ENCODE assay signal across 8 mouse cellular contexts in the genomic region with DNA sequence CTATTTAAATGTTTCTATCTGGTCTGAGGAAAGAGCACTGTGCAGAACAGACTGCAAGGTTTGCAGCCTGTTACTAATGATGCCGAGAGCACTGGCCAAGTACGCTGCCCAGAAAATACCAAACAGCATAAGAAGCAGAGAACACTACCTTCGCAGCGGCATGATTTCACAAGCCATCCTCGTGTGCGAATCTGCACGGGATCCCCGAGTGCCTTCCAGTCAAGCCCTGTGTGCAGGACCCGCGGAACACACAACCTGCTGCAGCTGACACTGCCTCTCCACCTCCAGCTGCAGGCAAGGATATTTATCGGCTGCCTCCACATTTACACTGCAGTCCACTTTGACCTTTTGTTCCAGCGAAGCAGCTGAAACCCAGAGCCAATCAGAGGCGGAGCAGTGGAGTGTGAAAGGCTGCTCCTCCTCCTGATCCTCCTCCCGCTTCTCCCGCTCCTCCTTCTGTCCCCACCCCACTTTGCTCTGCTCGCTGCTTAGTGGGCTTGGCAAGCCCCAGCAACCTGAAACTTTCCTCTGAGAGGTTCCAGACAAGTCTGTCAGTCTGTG. TPM values are rescaled to one million over a fixed set of nuclear protein-coding genes. Genes with fewer than 3 reads are reported as not detected.
DNase-seq lines count a peak whose midpoint lies in the region; ATAC-seq and TF ChIP-seq lines count a peak whose summit lies in the region.

Fam13a (minus strand) TSS at position 386 of the 561 bp plus-strand sequence.

- peaks cover 13% of the 10 kb centered on the region for H3K4me1 ChIP-seq in embryonic facial prominence, embryonic 10.5 days
- 0 out of 2 replicates have a peak, but pooled peaks cover 4% of the 10 kb centered on the region for H3K4me1 ChIP-seq in intestine, postnatal 0 days (replicated peaks; ENCODE audit: control insufficient read depth, insufficient read depth, low read length)

- peak within 1 kb of the TSS; percentile 80 for H3K27ac ChIP-seq in embryonic facial prominence, embryonic 10.5 days (replicated peaks)
- H3K27ac ChIP-seq in intestine, postnatal 0 days (ENCODE audit: low read depth, low read length) = peak within 1 kb of the TSS; percentile 41

- peak within 1 kb of the TSS; percentile 52 for H3K9ac ChIP-seq in intestine, postnatal 0 days (ENCODE audit: low read depth, low read length)

- peak; percentile 58 to 63 for DNase-seq in adrenal gland, postnatal 4 days (ENCODE audit: low spot score in 2 of 2)
- DNase-seq in embryonic facial prominence, embryonic 10.5 days (ENCODE audit: low spot score) = peak; percentile 90
- DNase-seq in left cerebral cortex, postnatal 25 days (ENCODE audit: low spot score in 2 of 2) = peak; percentile 86 to 92
- peak; percentile 74 to 86 for DNase-seq in right cerebral cortex, postnatal 36 days (ENCODE audit: low spot score in 2 of 2)
- DNase-seq in T-cell, adult 2 months (ENCODE audit: low spot score) = no peak

- TF ChIP-seq CTCF in intestine, postnatal 0 days (IDR thresholded peaks at IDR 0.05; ENCODE audit: low read depth) = no peak

- no peaks in the 10 kb centered on the region for H3K9me3 ChIP-seq in embryonic facial prominence, embryonic 10.5 days
- H3K9me3 ChIP-seq in intestine, postnatal 0 days (ENCODE audit: control insufficient read depth) = no peaks in the 10 kb centered on the region

- intact Hi-C loops in left cerebral cortex, postnatal 25 days (cut with DNase I) = loop anchor here (5.0 kb wide), 1 partner anchor 192 kb away; the partner anchor contains the start of gene Herc3

- H3K36me3 ChIP-seq in embryonic facial prominence, embryonic 10.5 days (replicated peaks) = no peaks in the 10 kb centered on the region
- H3K36me3 ChIP-seq in intestine, postnatal 0 days (ENCODE audit: control insufficient read depth, insufficient read depth) = no peaks in the 10 kb centered on the region

- no peaks in the 10 kb centered on the region for H3K27me3 ChIP-seq in embryonic facial prominence, embryonic 10.5 days (replicated peaks; ENCODE audit: low read depth, poor library complexity, severe bottlenecking)
- H3K27me3 ChIP-seq in intestine, postnatal 0 days (replicated peaks; ENCODE audit: control insufficient read depth, insufficient read depth, low read length) = no peaks in the 10 kb centered on the region

- under 1% methylated on average over 16 of the region's 16 CpGs for WGBS in embryonic facial prominence, embryonic 10.5 days
- WGBS in intestine, postnatal 0 days = under 1% methylated on average over 16 of the region's 16 CpGs

- H3K4me3 ChIP-seq in embryonic facial prominence, embryonic 10.5 days = peak within 1 kb of the TSS; percentile 63
- peak within 1 kb of the TSS; percentile 52 for H3K4me3 ChIP-seq in intestine, postnatal 0 days (ENCODE audit: low read depth, low read length)

- peak; percentile 91 for ATAC-seq in granulocyte monocyte progenitor cell, adult 5-6 weeks (replicated peaks; ENCODE audit: poor library complexity, severe bottlenecking)
- ATAC-seq in intestine, postnatal 0 days = peak; percentile 95
- ATAC-seq in megakaryocyte-erythroid progenitor cell, adult 5-6 weeks (replicated peaks; ENCODE audit: low FRiP score, low TSS enrichment, poor library complexity, severe bottlenecking) = peak; percentile 96

- peak within 1 kb of the TSS; percentile 72 for H3K4me2 ChIP-seq in intestine, postnatal 0 days (replicated peaks; ENCODE audit: low read depth)

RNA-seq across cellular contexts. Expression of gene Fam13a, which starts in this region (rescaled TPM):
- 10 to 100 TPM; 20.0 to 20.7 TPM for total RNA-seq in adrenal gland, postnatal 4 days (2021)
- 3.4 and 3.8 TPM in 2 replicates for polyA plus RNA-seq in embryonic facial prominence, embryonic 10.5 days (2016; fragmentation: Nextera tagmentation; extraction: Ambion mirVana)
- total RNA-seq in granulocyte monocyte progenitor cell, adult 5-6 weeks (2014; fragmentation: Nextera tagmentation) = 0.24 TPM in 1 of 2 replicates, not detected in the other
- not detected in 2 replicates for total RNA-seq in granulocyte monocyte progenitor cell, adult 5-6 weeks (2017)
- 49.9 and 57.0 TPM in 2 replicates for polyA plus RNA-seq in intestine, postnatal 0 days (2015; fragmentation: Nextera tagmentation; extraction: Ambion mirVana)
- 10 to 100 TPM; 12.0 to 12.1 TPM for total RNA-seq in left cerebral cortex, postnatal 25 days (2021)
- 0.17 TPM in 1 of 2 replicates, not detected in the other for total RNA-seq in megakaryocyte-erythroid progenitor cell, adult 5-6 weeks (2014; fragmentation: Nextera tagmentation)
- total RNA-seq in megakaryocyte-erythroid progenitor cell, adult 5-6 weeks (2017) = 0.76 TPM in 1 of 2 replicates, not detected in the other

Comparison
In these comparisons a context has a peak if more than half of its experiments do, and no peak if none do; other contexts are left out.
1. RNA of gene Fam13a (total RNA-seq): 20.0 to 20.7 TPM in adrenal gland, postnatal 4 days and 12.0 to 12.1 TPM in left cerebral cortex, postnatal 25 days; 0.24 TPM in granulocyte monocyte progenitor cell, adult 5-6 weeks and 0.17 to 0.76 TPM in megakaryocyte-erythroid progenitor cell, adult 5-6 weeks; every median in the first group is over 4 times any median in the second.
2. RNA of gene Fam13a (polyA plus RNA-seq): 49.9 to 57.0 TPM in intestine, postnatal 0 days; 3.4 to 3.8 TPM in embryonic facial prominence, embryonic 10.5 days; every median in the first group is over 10 times any median in the second.
3. Peak in ATAC-seq in granulocyte monocyte progenitor cell, adult 5-6 weeks; RNA of the gene not detected or under 1 TPM.
4. Peak in ATAC-seq in megakaryocyte-erythroid progenitor cell, adult 5-6 weeks; RNA of the gene not detected or under 1 TPM.
5. Peak in every context shown above with its lines, with median percentiles within 50 percentile points of each other: ATAC-seq.